Mouse (Mus musculus) kidney, adult 8-10 months (tissue): ENCODE measurements around the gene Phf11a.
"Not testable (repeated sequence)": the region's sequence is repeated elsewhere in the genome, so short reads cannot be mapped to it uniquely, and the experiment has no call there.

Source experiments
- DNase-seq, 2 experiments: peaks; one replicate each; pipeline ENCODE4 v3.0.0; 2022

The Phf11a gene

GRCm38 (mm10) chr14:59297391-59297790, at the start of gene Phf11a:
Gene Phf11a, minus strand, starts transcription at chr14:59297522.
- DNase-seq = not testable (repeated sequence)

GRCm38 (mm10) chr14:59341189-59341588, 43.9 kb upstream of the Phf11a start, which contains the start of gene Phf11b:
Gene Phf11b, minus strand, starts transcription at chr14:59341351.
- peak; percentile 6 to 17 for DNase-seq

DNA sequence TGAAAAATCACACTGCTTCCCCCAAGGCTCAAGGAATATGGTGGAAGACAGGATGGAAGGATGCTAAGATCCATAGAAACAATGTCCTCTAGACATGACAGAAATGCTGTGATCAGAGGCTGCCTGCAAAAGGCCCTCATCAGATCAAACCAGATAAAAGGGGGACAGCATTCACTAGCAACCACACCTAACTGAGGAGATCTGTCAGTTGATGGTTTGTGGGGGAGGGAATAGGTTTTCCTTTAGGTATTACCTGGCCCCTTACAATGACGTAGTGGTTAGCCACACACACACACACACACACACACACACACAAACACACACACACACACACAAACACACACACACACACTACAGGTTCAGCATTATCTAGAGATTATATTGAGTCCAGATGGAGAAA, 42.2 kb upstream of the Phf11a start:
- no peak for DNase-seq

DNA sequence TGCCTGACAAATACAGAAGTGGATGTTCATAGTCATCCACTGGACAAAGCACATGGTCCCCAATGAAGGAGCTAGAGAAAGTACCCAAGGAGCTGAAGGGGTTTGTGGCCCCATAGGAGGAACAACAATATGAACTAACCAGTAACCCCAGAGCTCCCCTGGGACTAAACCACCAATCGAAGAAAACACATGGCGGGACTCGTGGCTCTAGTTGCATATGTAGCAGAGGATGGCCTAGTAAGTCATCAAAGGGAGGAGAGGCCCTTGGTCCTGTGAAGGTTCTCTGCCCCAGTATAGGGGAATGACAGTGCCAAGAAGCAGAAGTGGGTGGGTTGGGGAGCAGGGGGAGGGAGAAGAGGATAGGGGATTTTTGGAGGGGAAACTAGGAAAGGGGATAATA, 38.7 kb upstream of the Phf11a start:
- not testable (repeated sequence) for DNase-seq

GRCm38 (mm10) chr14:59330499-59330898, 33.2 kb upstream of the Phf11a start:
- peak in 1 of 2 experiments; percentile 19 for DNase-seq

DNA sequence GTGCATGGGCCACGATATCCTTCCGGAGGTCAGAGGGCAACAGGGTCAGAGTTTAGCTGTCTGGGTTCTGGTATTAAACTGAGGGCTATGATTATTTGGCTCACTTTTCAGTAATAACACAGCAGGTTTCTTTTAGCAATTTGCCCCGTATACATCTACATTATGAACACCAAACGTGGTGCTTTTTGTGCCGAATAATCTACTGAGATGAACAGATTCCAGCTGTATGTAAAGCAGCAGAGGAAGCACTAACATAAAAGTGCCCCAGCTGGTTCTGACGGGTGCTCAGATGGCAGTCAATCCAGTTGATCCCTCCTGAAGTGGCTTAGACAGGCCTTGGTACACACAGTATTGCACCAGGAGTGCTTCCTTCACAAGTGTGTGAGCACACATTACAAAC, 22.6 kb upstream of the Phf11a start:
- DNase-seq = not testable (repeated sequence)

DNA sequence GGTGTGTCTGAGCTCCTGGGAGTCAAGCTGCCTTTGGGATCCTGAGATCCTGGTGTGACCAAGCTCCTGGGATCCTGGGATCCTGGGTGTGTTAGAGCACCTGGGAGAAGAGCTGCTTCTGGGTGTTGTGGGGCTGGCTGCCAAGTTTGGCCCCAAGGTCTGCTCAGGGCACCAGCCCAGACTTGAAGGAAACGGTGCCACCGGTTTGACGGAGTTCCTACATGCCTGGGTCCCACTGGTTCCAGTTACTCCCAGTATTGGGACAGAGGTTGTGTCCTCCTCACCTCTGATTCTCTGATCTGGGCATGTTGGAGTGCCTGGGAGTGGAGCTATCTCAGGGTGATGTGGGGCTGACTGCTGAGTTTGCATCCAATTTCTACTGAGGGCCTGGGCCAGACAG, 21.7 kb upstream of the Phf11a start:
- not testable (repeated sequence) for DNase-seq

DNA sequence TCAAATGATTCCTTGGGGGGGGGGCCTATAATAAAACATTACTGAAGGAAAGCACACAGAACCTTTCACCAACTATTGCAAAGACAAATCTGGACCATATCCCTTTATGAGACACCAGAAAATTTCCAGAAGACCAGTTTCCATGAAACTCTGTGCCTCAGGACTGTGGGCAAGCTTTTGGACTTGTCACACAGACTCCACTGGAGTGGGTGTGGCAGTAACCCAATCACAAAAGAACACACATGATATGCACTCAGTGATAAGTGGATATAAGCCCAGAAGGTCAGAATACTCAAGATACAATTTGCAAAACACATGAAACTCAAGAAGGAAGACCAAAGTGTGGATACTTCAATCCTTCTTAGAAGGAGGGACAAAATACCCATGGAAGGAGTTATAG, 5.6 kb downstream of the Phf11a start:
- not testable (repeated sequence) for DNase-seq

- DNase-seq = not testable (repeated sequence)
These were observed 22.4 kb downstream of the Phf11a start for GRCm38 (mm10) chr14:59274961-59275360.

DNA sequence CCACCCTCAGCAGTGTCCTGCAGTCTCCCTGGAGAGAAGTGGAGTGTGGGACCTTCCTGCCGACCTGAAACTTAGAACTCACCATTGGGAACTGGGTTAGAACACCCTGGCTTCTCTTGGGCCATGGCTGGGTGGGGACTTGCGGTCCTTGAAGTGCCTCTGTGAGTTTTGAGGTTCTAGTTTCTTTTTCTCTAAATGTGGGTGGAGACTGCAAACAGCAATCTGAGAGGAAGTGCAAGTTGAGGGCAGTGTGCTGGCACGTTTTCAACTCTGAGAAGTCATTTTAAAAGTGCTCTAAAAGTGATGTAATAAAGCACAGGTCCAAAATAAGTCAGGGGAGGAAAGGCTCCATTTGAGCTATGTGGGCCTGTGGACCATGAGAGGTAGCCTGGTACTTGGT, 37.3 kb downstream of the Phf11a start, which contains the start of gene Gm6904:
Gene Gm6904, minus strand, starts transcription at position 161 of the 400 bp plus-strand sequence.
- peak; percentile 4 to 23 for DNase-seq

GRCm38 (mm10) chr14:59255861-59256260, 41.5 kb downstream of the Phf11a start:
- DNase-seq = not testable (repeated sequence)

- not testable (repeated sequence) for DNase-seq
These were observed 47.0 kb downstream of the Phf11a start for GRCm38 (mm10) chr14:59250350-59250749.

- no peak for DNase-seq
These were observed 63.7 kb downstream of the Phf11a start for GRCm38 (mm10) chr14:59233635-59234034.

- peak; percentile 6 to 10 for DNase-seq
These were observed 65.3 kb downstream of the Phf11a start for GRCm38 (mm10) chr14:59232003-59232402.

GRCm38 (mm10) chr14:59230331-59230966, 66.9 kb downstream of the Phf11a start:
- DNase-seq = no peak

- DNase-seq = no peak
These were observed 67.5 kb downstream of the Phf11a start for GRCm38 (mm10) chr14:59229822-59230221.
